Mouse (Mus musculus): Measurements from ENCODE around the gene Slc9a8.

GRCm38 (mm10) chr2:167503253-167503895 lies 81.9 kb downstream of the Slc9a8 start:
- TF ChIP-seq POLR2A (IDR thresholded peaks at IDR 0.05; ENCODE audit: low read depth, low read length) (peak; percentile 76), CTCF (IDR thresholded peaks at IDR 0.05; ENCODE audit: extremely low read depth, insufficient read depth, insufficient read length, insufficient replicate concordance) (no peak)

Data from spleen, adult 2 months (tissue).